Mouse (Mus musculus): ENCODE data around the gene Il12rb2.
A peak's percentile ranks its signal among the peaks of the same experiment; 100 is the strongest.

Gene Il12rb2

GRCm38 (mm10) chr6:67296126-67296525 is 79.9 kb downstream of the Il12rb2 start:
- no peak for DNase-seq (ENCODE audit: low spot score in 2 of 2)

GRCm38 (mm10) chr6:67292042-67292623 is 83.9 kb downstream of the Il12rb2 start:
- no peak for DNase-seq (ENCODE audit: low spot score in 2 of 2)

GRCm38 (mm10) chr6:67282897-67283296 is 93.1 kb downstream of the Il12rb2 start:
- no peak for DNase-seq (ENCODE audit: low spot score in 2 of 2)

GRCm38 (mm10) chr6:67281614-67282197 is 94.3 kb downstream of the Il12rb2 start:
- DNase-seq (ENCODE audit: low spot score in 2 of 2) = no peak

GRCm38 (mm10) chr6:67277944-67278343 is 98.0 kb downstream of the Il12rb2 start:
- DNase-seq (ENCODE audit: low spot score in 2 of 2) = no peak

- no peak for DNase-seq (ENCODE audit: low spot score in 2 of 2)
Measured at GRCm38 (mm10) chr6:67269459-67269858, 106.5 kb downstream of the Il12rb2 start.

GRCm38 (mm10) chr6:67268983-67269382 is 107.0 kb downstream of the Il12rb2 start:
- no peak for DNase-seq (ENCODE audit: low spot score in 2 of 2)

- DNase-seq (ENCODE audit: low spot score in 2 of 2) = no peak
Measured at GRCm38 (mm10) chr6:67268245-67268612, 107.8 kb downstream of the Il12rb2 start.

GRCm38 (mm10) chr6:67267408-67268244 is 108.4 kb downstream of the Il12rb2 start:
- DNase-seq (ENCODE audit: low spot score in 2 of 2) = peak in 1 of 2 experiments; percentile 7

GRCm38 (mm10) chr6:67266664-67267407 is 109.2 kb downstream of the Il12rb2 start:
- DNase-seq (ENCODE audit: low spot score in 2 of 2) = peak; percentile 95 to 98

GRCm38 (mm10) chr6:67266159-67266657 is 109.8 kb downstream of the Il12rb2 start:
- peak in 1 of 2 experiments; percentile 39 for DNase-seq (ENCODE audit: low spot score in 2 of 2)

- no peak for DNase-seq (ENCODE audit: low spot score in 2 of 2)
Measured at GRCm38 (mm10) chr6:67264935-67265334, 111.1 kb downstream of the Il12rb2 start.

- DNase-seq (ENCODE audit: low spot score in 2 of 2) = no peak
Measured at GRCm38 (mm10) chr6:67251095-67251494, 124.9 kb downstream of the Il12rb2 start.

GRCm38 (mm10) chr6:67244451-67244850 is 131.5 kb downstream of the Il12rb2 start:
- DNase-seq (ENCODE audit: low spot score in 2 of 2) = no peak

GRCm38 (mm10) chr6:67243765-67244420 is 132.1 kb downstream of the Il12rb2 start:
- DNase-seq (ENCODE audit: low spot score in 2 of 2) = no peak

Measured in left cerebral cortex, adult 9 months (tissue).